Mouse (Mus musculus) cortical plate, adult 2 months (tissue): ENCODE measurements around the gene Dnah2. TPM values are rescaled to one million over a fixed set of nuclear protein-coding genes. Genes with fewer than 3 reads are reported as not detected.
A peak's percentile ranks its signal among the peaks of the same experiment; 100 is the strongest.
"Not testable (repeated sequence)": the region's sequence is repeated elsewhere in the genome, so short reads cannot be mapped to it uniquely, and the experiment has no call there.

Experiments
- H3K27ac ChIP-seq: fragments of 200-500 bp; 2 replicates; pipeline ENCODE4 v1.5.1; 2012; ENCODE audit warnings: low read length, control low read depth, inconsistent platforms; ENCODE audit not compliant: insufficient read depth
- H3K4me1 ChIP-seq: fragments of 200-500 bp; 2 replicates; pipeline ENCODE4 v1.6.1; 2011; ENCODE audit warnings: low read length; ENCODE audit not compliant: control insufficient read depth, insufficient read depth
- H3K4me3 ChIP-seq: fragments of 200-500 bp; 2 replicates; pipeline ENCODE4 v1.5.1; 2011; ENCODE audit warnings: mild to moderate bottlenecking, low read length, control low read depth; ENCODE audit not compliant: insufficient read depth
- CTCF ChIP-seq: fragments of 200-500 bp; IDR thresholded peaks from 2 replicates; pipeline ENCODE4 v1.5.1; 2011; ENCODE audit warnings: mild to moderate bottlenecking, control low read depth, low read length; ENCODE audit not compliant: insufficient read depth; ENCODE audit errors: extremely low read depth
- POLR2A ChIP-seq: fragments of 200-500 bp; IDR thresholded peaks from 2 replicates; pipeline ENCODE4 v1.6.1; 2011; ENCODE audit warnings: mild to moderate bottlenecking, low read length, control low read depth; ENCODE audit not compliant: insufficient read depth; ENCODE audit errors: extremely low read depth
- polyA plus RNA-seq: library from polyadenylated mRNA; depleted of rRNA; stranded (reverse); fragments of >200 nt; gene quantifications from 2 replicates; pipeline ENCODE4 v1.2.3, GENCODE M21; 2012

Dnah2 gene
- polyA plus RNA-seq, 1 experiment, result 1.6 TPM

DNA sequence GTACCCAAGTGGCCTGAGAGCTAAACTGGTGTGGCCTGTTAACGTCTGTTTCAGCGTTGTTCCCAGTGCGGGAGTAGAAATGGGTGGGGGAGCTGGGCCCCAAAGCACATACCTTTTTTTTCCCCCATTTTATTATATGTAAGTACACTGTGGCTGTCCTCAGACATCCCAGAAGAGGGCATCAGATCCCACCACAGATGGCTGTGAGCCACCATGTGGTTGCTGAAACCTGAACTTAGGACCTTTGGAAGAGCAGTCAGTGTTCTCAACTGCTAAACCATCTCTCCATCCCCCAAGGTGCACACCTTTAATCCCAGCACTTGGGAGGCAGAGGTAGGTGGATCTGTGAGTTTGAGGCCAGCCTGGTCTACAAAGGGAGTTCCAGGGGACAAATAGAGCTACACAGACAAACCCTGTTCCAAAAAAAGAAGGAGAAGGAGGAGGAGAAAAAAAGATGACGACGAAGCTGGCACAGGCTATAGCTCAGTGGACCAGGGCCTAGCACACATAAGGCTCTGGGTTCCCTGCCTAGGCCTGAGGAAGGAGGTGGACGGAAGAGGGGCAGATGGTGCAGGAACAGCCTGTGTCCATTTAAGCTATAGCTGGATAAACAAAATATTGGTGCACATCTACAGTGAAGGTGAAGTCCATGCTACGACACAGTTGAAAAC is 16.3 kb downstream of the Dnah2 start:
- Histone ChIP-seq H3K4me1 (no peaks in the 10 kb centered on the region), H3K27ac (no peak overlapping the region), H3K4me3 (no peak overlapping the region)
- TF ChIP-seq CTCF, result no peak
- TF ChIP-seq POLR2A, result no peak

DNA sequence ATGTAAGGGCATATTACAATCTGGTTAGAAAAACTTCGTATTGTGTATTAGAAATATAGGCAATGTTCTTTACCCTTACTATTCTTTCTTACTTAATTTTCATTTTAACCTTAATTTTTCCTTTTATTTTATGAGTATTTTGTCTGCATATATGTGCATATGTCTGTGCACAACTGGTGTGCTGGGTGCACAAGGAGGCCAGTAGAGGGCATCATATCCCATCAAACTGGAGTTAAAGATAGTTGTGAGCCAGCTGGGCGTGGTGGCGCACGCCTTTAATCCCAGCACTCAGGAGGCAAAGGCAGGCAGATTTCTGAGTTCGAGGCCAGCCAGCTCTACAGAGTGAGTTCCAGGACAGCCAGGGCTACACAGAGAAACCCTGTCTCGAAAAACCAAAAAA is 18.2 kb downstream of the Dnah2 start:
- H3K4me3 ChIP-seq, H3K27ac ChIP-seq, H3K4me1 ChIP-seq: not testable (repeated sequence)
- TF ChIP-seq CTCF, result 0 out of 2 replicates have a peak, but pooled peaks have one; percentile 4

DNA sequence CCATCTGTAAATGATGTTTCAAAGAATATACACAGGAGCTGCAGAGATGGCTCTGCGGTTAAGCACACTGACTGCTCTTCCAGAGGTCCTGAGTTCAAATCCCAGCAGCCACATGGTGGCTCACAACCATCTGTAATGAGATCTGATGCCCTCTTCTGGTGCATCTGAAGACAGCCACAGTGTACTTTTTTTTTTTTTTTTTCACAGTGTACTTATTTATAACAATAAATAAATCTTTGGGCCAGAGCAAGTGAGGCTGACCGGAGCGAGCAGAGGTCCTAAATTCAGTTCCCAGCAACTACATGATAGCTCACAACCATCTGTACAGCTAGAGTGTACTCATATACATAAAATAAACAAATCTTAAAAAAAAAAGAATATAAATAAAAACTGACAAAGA is 18.6 kb downstream of the Dnah2 start:
- H3K4me1 ChIP-seq, H3K4me3 ChIP-seq, H3K27ac ChIP-seq: not testable (repeated sequence)

DNA sequence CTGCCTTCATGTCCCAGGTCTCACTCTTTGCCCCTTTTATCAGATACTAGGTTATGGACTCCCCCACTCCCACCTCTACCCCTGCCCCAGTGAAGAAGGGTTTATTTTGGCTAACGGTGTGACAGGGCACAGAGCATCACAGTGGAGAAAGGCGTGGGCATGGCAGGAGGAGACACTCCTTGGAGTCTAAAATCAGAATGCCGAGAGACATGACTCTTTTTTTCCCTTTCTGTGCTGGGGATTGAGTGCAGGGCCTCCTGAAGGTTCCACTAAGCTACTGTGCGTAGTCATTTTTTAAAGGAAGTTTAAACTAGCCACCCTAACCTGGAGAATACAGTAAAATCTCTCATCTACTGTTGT is 20.9 kb downstream of the Dnah2 start:
- TF ChIP-seq POLR2A, result no peak
- TF ChIP-seq CTCF, result no peak
- no peak overlapping the region for H3K27ac ChIP-seq
- no peak overlapping the region for H3K4me3 ChIP-seq

DNA sequence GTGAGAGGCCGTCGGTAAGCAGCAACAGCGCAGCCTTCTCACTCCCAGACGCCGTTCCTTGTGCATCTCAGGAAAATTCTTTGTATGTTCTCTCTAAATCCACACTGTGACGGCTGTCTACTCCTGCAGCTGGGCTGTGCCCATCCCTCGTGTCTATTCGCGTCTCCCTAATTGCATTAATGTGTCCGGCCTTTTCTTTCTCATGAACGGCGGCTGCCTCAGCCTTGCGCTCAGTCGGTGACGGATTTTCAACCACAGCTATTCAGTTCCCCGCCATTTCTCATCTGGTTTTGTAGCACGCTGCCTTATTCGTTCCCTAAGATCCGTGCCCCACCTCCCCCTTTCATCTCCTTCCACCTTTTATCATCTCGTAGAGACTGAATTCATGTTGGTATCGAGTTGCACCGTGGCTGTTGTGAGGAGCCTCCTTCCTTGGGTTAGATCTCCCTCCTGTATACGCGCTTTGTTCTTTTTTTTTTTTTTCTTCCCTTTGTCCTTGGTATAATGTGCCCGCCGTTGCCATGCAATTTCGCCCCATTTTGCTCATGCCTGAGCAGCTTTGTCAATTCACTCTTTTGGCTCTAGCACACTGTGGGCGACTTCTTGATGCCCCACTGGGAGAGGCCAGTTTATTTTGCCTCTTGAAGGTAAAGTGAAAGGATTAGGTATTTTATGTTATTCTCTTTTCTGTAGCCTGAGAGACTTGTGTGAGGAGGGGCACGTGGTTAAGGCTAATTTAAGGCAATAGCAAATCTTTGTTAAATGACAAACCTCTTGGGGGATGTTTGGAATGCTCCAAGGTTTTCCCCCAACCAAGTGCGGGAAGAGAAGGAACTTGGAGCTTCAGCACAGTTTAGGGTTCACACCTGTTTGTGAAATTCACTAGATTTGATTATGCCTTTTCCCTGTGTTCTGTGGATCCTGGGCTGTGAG is 21.5 kb downstream of the Dnah2 start:
- Histone ChIP-seq H3K4me1 (0 out of 2 replicates have a peak, but pooled peaks cover 2% of the 10 kb centered on the region), H3K4me3 (peak overlapping the region; percentile 14; the same call in 1 of the 2 replicates), H3K27ac (no peak overlapping the region)
- TF ChIP-seq POLR2A, result no peak
- no peak for TF ChIP-seq CTCF

More for the DNA sequence above, 20.9 kb downstream of the Dnah2 start:
- 0 out of 2 replicates have a peak, but pooled peaks cover 2% of the 10 kb centered on the region for H3K4me1 ChIP-seq

DNA sequence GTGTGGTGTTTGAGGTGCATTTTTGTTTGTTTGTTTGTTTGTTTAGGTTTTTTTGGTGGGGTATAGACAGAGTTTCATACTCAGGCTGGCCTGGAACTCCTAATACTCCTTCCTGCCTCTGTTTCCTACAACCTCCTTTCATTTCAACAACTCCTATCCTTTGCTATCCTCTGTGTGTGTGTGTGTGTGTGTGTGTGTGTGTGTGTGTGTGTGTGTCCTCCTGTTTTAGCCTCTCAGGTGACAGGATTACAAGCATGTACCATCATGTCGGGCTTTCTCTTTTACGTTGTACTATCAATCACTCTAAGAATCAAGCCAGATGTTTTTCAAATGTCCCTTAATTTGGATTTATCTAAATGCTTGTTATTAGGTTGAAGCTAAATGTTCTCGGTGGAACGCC is 22.3 kb downstream of the Dnah2 start:
- Histone ChIP-seq H3K27ac (no peak overlapping the region), H3K4me1 (0 out of 2 replicates have a peak, but pooled peaks cover 2% of the 10 kb centered on the region), H3K4me3 (peak overlapping the region; percentile 14; the same call in 1 of the 2 replicates)
- no peak for TF ChIP-seq CTCF
- TF ChIP-seq POLR2A, result no peak

DNA sequence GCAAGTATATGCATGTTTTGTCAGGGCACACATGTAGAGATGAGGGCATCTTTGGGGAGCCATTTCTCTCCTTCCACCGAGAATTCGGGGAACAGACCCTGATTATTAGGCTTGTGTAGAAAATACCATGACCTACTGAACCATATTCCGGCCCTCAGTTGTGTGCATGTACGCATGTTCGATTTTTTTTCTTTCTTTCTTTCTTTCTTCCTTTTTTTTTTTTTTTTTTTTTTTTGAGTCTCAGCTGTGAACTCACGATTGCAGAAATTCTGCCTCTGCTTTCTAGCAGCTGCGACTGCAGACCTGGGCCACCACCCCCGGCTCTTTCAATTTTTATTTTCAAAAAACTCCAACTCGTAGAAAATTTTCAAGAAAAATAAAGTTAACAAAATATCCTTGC is 23.2 kb downstream of the Dnah2 start:
- H3K4me1 ChIP-seq, result 0 out of 2 replicates have a peak, but pooled peaks cover 4% of the 10 kb centered on the region
- no peak overlapping the region for H3K27ac ChIP-seq
- TF ChIP-seq CTCF (no peak), POLR2A (no peak)
- H3K4me3 ChIP-seq, result no peak overlapping the region

DNA sequence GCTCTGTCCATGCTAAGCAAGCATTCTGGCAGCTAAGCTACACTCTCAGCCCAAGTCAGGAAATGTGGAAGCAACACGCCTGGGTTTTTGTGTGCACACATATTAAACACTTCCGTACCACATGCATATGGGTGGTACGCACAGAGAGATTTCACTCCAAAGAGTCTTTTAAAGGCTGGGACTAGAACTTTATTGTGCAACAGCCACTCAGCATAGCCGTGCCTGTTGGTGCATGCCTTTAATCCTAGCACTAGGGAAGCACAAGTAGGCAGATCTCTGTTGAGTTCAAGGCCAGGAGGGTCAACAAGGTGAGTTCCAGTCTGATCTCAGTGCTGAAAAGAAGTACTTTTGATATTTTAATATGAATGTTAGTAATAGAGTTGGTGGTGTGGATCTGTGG is 25.3 kb downstream of the Dnah2 start:
- H3K4me1 ChIP-seq, result 0 out of 2 replicates have a peak, but pooled peaks cover 4% of the 10 kb centered on the region

DNA sequence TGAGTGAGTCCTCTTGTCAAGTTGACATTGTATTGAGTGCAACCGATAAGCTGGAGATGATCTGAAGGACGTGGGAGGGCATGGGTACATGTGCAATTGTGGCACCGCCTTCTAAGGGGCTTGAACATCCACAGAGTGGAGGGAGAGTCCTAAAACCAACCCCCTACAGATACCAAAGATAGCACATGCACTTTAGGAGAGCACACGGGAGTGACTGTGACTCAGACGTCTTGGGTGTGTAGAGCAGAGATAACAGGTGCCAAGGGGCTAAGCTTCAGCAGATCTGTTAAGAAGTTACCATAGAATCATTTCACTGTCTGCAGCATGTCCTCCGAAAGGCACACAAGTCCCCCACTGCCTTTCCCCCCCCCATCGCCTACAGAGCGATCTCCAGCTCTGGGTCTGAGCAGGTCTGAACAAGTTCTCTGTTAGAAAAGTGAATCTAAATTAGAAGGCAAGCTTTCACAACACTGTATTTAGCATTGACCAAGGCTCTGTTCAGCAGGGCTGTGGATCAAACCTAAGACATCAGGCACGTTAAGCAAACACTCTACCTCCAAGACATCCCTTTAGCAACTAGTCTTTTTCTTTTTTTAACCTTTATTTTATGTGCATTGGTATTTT is 27.3 kb downstream of the Dnah2 start:
- no peak for TF ChIP-seq POLR2A
- no peak for TF ChIP-seq CTCF
- H3K4me1 ChIP-seq, result 0 out of 2 replicates have a peak, but pooled peaks cover 2% of the 10 kb centered on the region
- H3K4me3 ChIP-seq, result no peak overlapping the region
- no peak overlapping the region for H3K27ac ChIP-seq

More for the DNA sequence above, 25.3 kb downstream of the Dnah2 start:
- Histone ChIP-seq H3K27ac (no peak overlapping the region), H3K4me3 (no peak overlapping the region)
- TF ChIP-seq CTCF (no peak), POLR2A (no peak)

DNA sequence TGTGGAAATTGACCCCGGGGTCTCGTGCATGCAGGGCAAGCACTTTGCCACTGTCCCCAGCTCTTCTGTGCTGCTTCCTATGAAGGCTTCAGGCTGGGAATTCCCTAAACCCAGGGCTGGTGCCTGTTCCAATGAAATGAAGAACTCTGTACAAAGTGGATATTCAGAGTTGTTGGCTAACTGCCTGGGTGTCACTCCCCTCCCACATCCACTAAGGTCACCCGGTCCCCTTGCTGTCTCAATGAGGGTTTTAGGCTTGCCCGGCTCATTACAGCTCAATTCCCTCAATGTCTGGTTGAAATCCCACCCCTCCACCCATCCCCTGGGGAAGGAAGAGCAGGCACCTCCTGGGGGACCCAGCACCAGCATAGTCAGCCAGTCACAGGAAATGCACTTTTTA is 28.9 kb downstream of the Dnah2 start:
- no peak overlapping the region for H3K27ac ChIP-seq
- no peak overlapping the region for H3K4me3 ChIP-seq
- 0 out of 2 replicates have a peak, but pooled peaks cover 2% of the 10 kb centered on the region for H3K4me1 ChIP-seq
- TF ChIP-seq CTCF (no peak), POLR2A (no peak)

DNA sequence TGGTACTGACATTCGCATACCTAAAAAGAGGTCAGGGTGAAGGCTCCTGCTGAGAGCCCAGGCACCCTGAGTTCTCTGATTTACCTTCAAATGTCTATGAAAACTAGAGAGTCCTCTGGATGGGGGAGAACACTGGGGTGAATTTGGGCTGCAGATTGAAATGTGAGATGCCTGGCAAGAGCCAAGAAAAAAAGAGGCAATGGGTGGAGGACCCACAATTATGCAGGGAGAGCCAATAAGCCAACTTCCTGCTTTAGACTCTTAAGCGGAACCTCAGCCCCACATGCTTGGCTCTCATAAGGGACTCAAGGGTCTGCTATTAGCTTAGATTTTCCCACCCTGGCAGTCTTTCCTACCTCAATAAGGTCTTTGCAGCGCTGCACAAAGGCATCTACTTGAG is 32.2 kb downstream of the Dnah2 start:
- H3K4me3 ChIP-seq, result no peak overlapping the region
- H3K4me1 ChIP-seq, result 0 out of 2 replicates have a peak, but pooled peaks cover 2% of the 10 kb centered on the region
- no peak overlapping the region for H3K27ac ChIP-seq
- TF ChIP-seq CTCF, result no peak
- no peak for TF ChIP-seq POLR2A
